Mouse (Mus musculus): ENCODE measurements around the gene Tbx19. TPM values are rescaled to one million over a fixed set of nuclear protein-coding genes. Genes with fewer than 3 reads are reported as not detected.

Gene Tbx19
- polyA plus RNA-seq, 1 experiment from 2014 or later, result 0.08 TPM

DNA sequence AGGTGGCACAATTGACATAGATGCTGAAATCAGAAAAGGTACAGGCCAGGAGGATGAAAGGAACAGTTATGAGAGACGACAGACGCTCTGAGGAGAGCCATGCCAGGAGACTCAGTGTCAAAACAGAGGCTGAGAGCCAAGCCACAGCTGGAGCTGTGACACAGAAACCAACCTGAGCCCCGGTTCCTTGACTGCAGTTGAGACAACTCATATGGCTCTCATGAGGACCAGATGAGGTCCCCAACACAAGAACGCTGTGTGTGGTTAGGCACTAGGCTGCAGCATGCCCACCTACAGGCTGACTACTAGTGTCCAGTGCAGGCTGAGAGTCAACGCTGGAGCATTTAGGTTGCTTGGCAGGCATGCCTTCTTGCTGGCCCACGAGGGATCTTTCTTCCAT, 17.5 kb upstream of the Tbx19 start:
- ATAC-seq (replicated peaks), result no peak
- H3K4me1 ChIP-seq, result no peaks in the 10 kb centered on the region
- H3K4me3 ChIP-seq, result no peak overlapping the region
- H3K36me3 ChIP-seq (replicated peaks), result no peaks in the 10 kb centered on the region
- no peaks in the 10 kb centered on the region for H3K27me3 ChIP-seq (replicated peaks)
- H3K4me2 ChIP-seq, result no peak overlapping the region
- no peaks in the 10 kb centered on the region for H3K9me3 ChIP-seq
- H3K9ac ChIP-seq, result no peak overlapping the region
- 80% methylated on average over 6 of the region's 6 CpGs for WGBS
- H3K27ac ChIP-seq, result no peak overlapping the region

DNA sequence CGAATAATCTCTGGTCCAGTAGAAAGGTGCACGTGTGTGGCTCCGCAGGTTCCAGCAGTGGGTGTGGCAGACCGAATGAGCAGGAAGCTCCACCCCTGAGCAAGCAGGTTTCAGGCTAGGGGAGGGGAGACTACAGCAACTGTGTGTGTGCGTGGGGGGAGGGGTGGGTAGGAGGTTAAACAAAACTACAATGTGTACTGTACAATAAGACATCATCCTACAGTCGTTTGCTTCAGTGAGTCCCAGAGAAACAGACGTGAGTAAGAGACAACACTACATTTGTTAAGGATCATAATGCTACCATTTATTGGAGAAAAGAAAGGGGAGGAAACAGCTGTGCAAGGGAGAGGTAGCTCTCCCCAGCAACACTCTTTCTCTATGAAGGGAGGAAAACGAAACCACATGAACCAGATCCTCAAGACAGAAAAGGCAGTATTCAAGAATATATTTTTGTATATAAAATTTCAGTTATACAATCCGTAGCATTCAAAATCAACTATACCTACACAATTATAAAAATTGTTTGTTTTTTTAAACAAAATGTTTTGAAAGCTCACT, 13.6 kb upstream of the Tbx19 start:
- no peak overlapping the region for H3K4me3 ChIP-seq
- no peaks in the 10 kb centered on the region for H3K36me3 ChIP-seq (replicated peaks)
- no peaks in the 10 kb centered on the region for H3K4me1 ChIP-seq
- H3K27me3 ChIP-seq (replicated peaks), result no peaks in the 10 kb centered on the region
- no peak overlapping the region for H3K9ac ChIP-seq
- H3K27ac ChIP-seq, result no peak overlapping the region
- no peak overlapping the region for H3K4me2 ChIP-seq
- H3K9me3 ChIP-seq, result no peaks in the 10 kb centered on the region
- no peak for ATAC-seq (replicated peaks)
- 63% methylated on average over 9 of the region's 9 CpGs for WGBS

DNA sequence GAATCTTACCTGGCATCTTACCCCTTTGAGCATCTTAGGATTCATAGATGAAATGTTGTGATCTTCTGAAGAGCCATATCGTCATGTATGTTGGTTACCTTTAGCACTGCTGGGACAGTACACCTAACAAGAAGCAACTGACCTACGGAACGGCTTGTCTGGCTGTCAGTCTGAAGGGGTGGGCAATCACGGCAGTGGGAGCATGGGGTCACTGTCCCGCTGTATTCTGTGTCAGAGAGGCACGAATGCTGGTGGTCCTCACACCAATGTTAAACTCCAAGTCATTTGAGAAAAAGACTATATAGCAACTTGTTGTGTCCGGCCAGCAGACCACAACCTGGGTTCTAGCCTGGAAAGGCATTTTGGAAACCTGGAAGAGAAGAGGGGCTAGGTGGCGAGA, 10.7 kb upstream of the Tbx19 start:
- Histone ChIP-seq H3K9ac (no peak overlapping the region), H3K27me3 (replicated peaks) (no peaks in the 10 kb centered on the region), H3K27ac (no peak overlapping the region), H3K4me3 (no peak overlapping the region), H3K36me3 (replicated peaks) (no peaks in the 10 kb centered on the region), H3K9me3 (no peaks in the 10 kb centered on the region), H3K4me1 (no peaks in the 10 kb centered on the region), H3K4me2 (no peak overlapping the region)
- 87% methylated on average over 8 of the region's 8 CpGs for WGBS
- no peak for ATAC-seq (replicated peaks)

DNA sequence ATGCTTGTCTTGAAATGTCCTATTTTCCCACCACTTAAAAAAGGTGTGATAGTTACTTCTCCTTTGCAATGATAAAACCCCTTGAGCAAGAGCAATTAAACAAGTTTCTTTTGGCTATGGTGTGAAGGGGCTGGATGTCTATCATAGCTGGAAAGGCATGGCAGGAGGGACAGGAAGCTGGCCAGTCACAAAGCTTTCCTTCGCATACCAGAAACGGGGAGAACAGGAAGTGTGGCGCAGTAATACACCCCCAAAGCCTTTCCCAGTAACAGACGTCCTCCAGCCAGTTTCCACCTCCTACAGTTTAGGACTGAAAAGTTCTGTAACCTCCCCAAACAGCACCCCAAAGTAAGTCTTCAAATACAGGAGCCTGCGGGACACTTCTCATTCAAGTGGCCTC, 9.6 kb upstream of the Tbx19 start:
- Histone ChIP-seq H3K4me2 (no peak overlapping the region), H3K4me3 (no peak overlapping the region), H3K9ac (no peak overlapping the region), H3K36me3 (replicated peaks) (no peaks in the 10 kb centered on the region), H3K4me1 (no peaks in the 10 kb centered on the region), H3K27me3 (replicated peaks) (no peaks in the 10 kb centered on the region), H3K9me3 (no peaks in the 10 kb centered on the region), H3K27ac (no peak overlapping the region)
- no peak for ATAC-seq (replicated peaks)
- WGBS, result 84% methylated on average over 5 of the region's 5 CpGs

DNA sequence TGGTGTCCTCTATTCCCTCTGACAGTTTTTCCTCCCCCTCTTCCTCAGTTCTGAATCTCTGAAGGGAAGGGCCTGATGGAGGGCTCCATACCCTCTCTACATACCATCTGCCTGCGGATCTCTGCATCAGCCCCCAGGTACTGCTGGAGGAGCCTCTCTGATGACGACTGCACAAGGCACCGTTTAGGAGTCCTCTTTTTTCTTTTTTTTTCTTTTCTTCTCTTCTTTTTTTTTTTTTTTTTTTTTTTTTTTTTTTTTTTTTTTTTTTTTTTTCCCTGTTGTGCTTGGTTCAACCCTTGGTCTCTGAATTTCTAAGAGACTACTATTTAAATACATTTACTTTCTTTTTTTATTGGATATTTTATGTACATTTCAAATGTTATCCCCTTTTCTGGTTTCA, 8.9 kb upstream of the Tbx19 start:
- H3K9ac ChIP-seq, result no peak overlapping the region
- ATAC-seq (replicated peaks), result no peak

DNA sequence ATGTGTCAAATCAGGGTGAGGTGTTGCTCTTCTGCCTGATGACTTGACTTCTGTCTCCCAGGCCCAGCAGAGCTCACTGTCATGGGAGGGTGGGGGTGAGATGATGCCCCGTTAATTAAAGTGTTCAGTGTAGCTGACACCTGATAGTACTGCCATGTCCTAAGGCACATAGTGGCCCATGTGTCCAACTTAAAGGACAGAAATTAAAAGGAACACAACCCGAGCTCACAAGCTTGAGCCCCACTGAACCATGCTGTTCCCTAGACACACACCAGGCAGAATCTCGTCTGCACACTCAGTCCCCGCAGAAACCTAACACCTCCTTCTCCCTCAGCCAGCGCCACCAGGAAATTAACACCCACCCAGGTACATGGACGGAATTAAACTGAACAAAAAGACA, 4.3 kb upstream of the Tbx19 start:
- ATAC-seq (replicated peaks), result no peak
- H3K27ac ChIP-seq, result no peak overlapping the region
- no peaks in the 10 kb centered on the region for H3K9me3 ChIP-seq
- H3K4me3 ChIP-seq, result no peak overlapping the region
- 70% methylated on average over 6 of the region's 6 CpGs for WGBS
- H3K27me3 ChIP-seq (replicated peaks), result no peaks in the 10 kb centered on the region
- no peak overlapping the region for H3K4me2 ChIP-seq
- H3K36me3 ChIP-seq (replicated peaks), result no peaks in the 10 kb centered on the region
- no peak overlapping the region for H3K9ac ChIP-seq
- no peaks in the 10 kb centered on the region for H3K4me1 ChIP-seq

More for the DNA sequence above, 8.9 kb upstream of the Tbx19 start:
- WGBS, result 81% methylated on average over 3 of the region's 3 CpGs
- no peaks in the 10 kb centered on the region for H3K27me3 ChIP-seq (replicated peaks)
- no peaks in the 10 kb centered on the region for H3K4me1 ChIP-seq
- H3K4me3 ChIP-seq, result no peak overlapping the region
- H3K36me3 ChIP-seq (replicated peaks), result no peaks in the 10 kb centered on the region
- H3K27ac ChIP-seq, result no peak overlapping the region
- no peak overlapping the region for H3K4me2 ChIP-seq
- no peaks in the 10 kb centered on the region for H3K9me3 ChIP-seq

DNA sequence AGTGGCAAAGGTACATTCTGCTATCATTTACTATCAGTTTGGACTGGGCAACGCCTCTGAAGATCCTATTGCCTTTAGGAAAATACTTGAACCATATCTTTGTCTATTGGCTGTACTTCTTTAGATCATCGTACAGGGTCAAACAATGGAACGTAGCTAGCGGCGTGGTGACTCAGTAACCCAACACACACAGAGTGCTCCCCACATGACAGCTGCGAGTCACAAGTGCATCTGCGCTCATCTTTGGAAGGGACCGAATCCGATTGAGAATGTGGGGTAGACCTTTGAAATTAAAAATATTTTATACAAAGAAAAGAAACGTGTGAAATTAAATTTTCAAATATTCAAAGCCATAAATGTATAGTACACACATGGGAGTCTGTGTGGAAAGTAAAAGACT, 1.7 kb downstream of the Tbx19 start:
- Histone ChIP-seq H3K4me3 (no peak overlapping the region), H3K9me3 (no peaks in the 10 kb centered on the region), H3K4me1 (no peaks in the 10 kb centered on the region), H3K36me3 (replicated peaks) (no peaks in the 10 kb centered on the region), H3K9ac (no peak overlapping the region), H3K4me2 (no peak overlapping the region), H3K27ac (no peak overlapping the region), H3K27me3 (replicated peaks) (no peaks in the 10 kb centered on the region)
- ATAC-seq (replicated peaks), result no peak
- 78% methylated on average over 10 of the region's 10 CpGs for whole genome bisulfite sequencing

DNA sequence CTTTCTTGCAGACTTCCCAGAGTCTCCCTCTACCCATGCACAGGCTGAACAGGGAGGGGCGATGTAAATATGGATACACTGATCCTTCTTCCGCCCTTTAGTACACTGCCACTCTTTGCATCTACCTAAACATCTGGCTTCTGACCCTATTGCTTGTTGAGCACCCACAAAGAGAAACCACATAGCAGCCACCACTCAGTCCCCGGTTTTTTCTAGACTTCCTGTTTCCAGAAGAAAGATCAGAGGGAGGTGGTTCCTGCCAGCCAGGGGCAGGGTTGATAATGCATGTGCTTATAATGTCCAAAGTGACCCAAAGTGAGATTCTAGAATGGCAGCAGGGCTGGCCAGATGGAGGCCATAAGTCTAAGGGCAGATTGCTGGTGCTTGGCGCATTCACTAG, 6.4 kb downstream of the Tbx19 start:
- Histone ChIP-seq H3K4me1 (no peaks in the 10 kb centered on the region), H3K9ac (no peak overlapping the region), H3K9me3 (no peaks in the 10 kb centered on the region), H3K4me2 (no peak overlapping the region), H3K36me3 (replicated peaks) (no peaks in the 10 kb centered on the region), H3K27me3 (replicated peaks) (no peaks in the 10 kb centered on the region), H3K4me3 (no peak overlapping the region), H3K27ac (no peak overlapping the region)
- no peak for ATAC-seq (replicated peaks)
- 82% methylated on average over 4 of the region's 4 CpGs for WGBS

DNA sequence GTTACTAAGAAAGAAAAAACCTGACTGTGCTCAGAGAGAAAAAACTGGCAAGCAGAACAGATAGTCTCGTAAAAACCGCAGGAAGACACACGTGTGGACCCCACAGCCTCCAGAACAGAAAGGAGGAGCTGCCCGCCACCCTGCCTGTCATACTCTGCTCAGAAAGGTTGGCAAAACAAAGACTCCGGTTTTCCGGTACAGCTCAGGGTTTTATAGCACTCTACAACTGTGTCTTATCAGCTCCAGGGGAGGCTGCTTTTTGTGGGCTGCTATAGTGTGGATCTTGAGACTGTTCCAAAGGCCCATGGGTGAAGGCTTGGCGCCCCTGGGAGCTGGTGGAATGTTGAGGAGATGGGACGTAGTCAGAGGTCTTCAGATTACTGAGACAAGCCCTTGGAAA, 9.4 kb downstream of the Tbx19 start:
- Histone ChIP-seq H3K27me3 (replicated peaks) (no peaks in the 10 kb centered on the region), H3K4me1 (no peaks in the 10 kb centered on the region), H3K9me3 (no peaks in the 10 kb centered on the region), H3K4me3 (no peak overlapping the region), H3K27ac (no peak overlapping the region), H3K4me2 (no peak overlapping the region), H3K36me3 (replicated peaks) (no peaks in the 10 kb centered on the region), H3K9ac (no peak overlapping the region)
- no peak for ATAC-seq (replicated peaks)
- 79% methylated on average over 8 of the region's 8 CpGs for WGBS

DNA sequence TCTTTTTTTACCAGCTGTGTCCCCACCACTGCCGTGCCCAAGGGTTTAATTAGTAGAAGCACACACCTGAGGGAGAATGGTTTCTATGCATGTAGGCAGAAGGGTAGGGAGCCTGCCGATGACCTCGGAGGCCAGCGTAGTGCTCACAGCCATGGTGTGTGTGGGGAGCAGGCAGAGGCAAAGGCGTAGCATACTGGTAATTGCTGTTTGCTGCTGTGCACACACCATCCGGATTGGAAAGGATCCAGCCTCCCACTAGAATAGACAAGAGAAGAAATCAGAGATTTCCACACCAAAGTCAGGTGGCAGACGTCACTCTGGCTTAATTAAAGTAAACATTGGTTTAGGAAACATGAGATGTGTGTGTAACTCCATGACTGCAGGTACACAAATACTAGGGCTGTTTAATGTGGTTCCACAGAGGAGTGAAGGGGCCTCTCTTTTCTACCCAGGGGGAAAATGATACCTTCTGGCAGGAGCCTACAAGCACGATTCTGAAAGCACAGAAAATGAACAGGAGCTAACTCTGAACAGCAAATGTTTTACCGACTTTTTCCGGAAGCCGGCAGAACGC, 18.1 kb downstream of the Tbx19 start:
- H3K9me3 ChIP-seq, result no peaks in the 10 kb centered on the region
- no peaks in the 10 kb centered on the region for H3K27me3 ChIP-seq (replicated peaks)
- H3K4me3 ChIP-seq, result no peak overlapping the region
- no peak; the same call in 1 of the 2 replicates for ATAC-seq (replicated peaks)
- H3K4me2 ChIP-seq, result no peak overlapping the region
- no peaks in the 10 kb centered on the region for H3K36me3 ChIP-seq (replicated peaks)
- no peak overlapping the region for H3K9ac ChIP-seq
- no peak overlapping the region for H3K27ac ChIP-seq
- H3K4me1 ChIP-seq, result no peaks in the 10 kb centered on the region
- WGBS, result 86% methylated on average over 12 of the region's 12 CpGs

DNA sequence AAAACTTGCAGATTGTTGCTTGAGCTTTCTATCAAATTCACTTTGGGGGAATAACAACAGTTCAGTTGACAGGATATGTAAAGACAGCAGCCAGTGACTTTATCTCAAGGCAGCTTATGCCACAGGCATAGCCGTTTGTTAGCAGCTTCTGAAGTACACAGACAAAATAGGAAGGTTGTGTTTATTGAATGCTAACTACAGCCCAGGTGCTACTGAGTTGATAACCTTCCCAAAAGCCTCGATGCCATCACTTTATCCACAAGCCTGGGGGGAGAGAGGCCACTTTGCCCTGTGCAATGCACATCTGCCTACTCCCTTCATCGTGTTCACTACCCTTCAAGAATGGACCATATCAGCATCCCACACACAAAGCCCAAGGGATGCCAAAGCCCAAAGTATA, 20.3 kb downstream of the Tbx19 start:
- ATAC-seq (replicated peaks), result no peak
- Histone ChIP-seq H3K9ac (no peak overlapping the region), H3K4me1 (no peaks in the 10 kb centered on the region), H3K9me3 (no peaks in the 10 kb centered on the region), H3K27me3 (replicated peaks) (no peaks in the 10 kb centered on the region), H3K27ac (no peak overlapping the region), H3K4me2 (no peak overlapping the region), H3K36me3 (replicated peaks) (no peaks in the 10 kb centered on the region), H3K4me3 (no peak overlapping the region)
- WGBS, result 83% methylated on average over 3 of the region's 3 CpGs

DNA sequence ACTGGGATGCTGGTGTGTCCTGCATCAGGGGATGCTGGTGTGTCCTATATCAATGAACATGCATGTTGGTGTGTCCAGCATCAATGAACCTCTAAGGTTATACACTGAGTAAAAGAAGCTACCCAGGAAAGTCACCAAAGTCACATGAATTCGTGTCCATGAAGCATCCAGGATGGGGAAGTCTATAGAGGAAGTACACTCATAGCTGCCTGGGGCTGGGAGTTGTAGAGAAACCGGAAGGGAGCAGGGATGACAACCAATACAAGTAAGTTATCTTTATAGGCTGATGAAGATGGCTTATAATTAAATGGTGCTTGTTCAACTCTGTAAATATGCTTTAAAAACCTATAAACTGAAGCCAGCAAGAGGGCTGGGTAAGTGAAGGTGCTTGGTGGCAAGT, 26.7 kb downstream of the Tbx19 start:
- H3K36me3 ChIP-seq (replicated peaks), result no peaks in the 10 kb centered on the region
- no peaks in the 10 kb centered on the region for H3K4me1 ChIP-seq
- no peak for ATAC-seq (replicated peaks)
- no peak overlapping the region for H3K9ac ChIP-seq
- H3K9me3 ChIP-seq, result no peaks in the 10 kb centered on the region
- WGBS, result 73% methylated on average over 2 of the region's 2 CpGs
- H3K4me3 ChIP-seq, result no peak overlapping the region
- H3K4me2 ChIP-seq, result no peak overlapping the region
- H3K27ac ChIP-seq, result no peak overlapping the region
- no peaks in the 10 kb centered on the region for H3K27me3 ChIP-seq (replicated peaks)

DNA sequence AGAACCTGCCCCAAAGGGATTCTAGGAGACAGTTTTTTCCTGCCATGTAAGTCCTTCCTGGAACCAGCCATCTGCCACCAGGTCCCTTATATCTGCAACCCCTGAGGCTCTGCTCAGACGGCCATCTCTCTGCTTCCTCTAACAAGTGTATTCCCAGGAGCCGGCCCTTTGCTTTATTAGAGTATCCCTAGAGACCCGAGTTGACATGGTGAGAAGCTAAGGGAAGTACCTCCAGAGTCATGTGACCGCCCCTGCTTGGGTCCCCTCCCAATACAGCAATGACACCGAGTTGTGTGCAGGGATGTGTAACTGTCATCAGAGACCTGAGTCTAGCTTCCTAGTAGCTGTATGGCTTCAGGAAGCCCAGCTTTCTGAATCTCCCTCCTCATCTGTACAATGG, 27.3 kb downstream of the Tbx19 start:
- 75% methylated on average over 5 of the region's 5 CpGs for WGBS
- Histone ChIP-seq H3K27me3 (replicated peaks) (no peaks in the 10 kb centered on the region), H3K4me3 (no peak overlapping the region), H3K36me3 (replicated peaks) (no peaks in the 10 kb centered on the region), H3K27ac (no peak overlapping the region), H3K9me3 (no peaks in the 10 kb centered on the region), H3K9ac (no peak overlapping the region), H3K4me2 (no peak overlapping the region), H3K4me1 (no peaks in the 10 kb centered on the region)
- no peak for ATAC-seq (replicated peaks)

All from midbrain, embryonic 15.5 days (tissue).